Mouse (Mus musculus) heart, adult 2 months (tissue): ENCODE measurements around the gene Fam3c. TPM values are rescaled to one million over a fixed set of nuclear protein-coding genes. Genes with fewer than 3 reads are reported as not detected.
"Not testable (repeated sequence)": the region's sequence is repeated elsewhere in the genome, so short reads cannot be mapped to it uniquely, and the experiment has no call there.

Experiments used
- DNase-seq, 2 experiments: peaks; one replicate each; pipeline ENCODE4 v3.0.0; 2021
- H3K27ac ChIP-seq: fragments of 200-600 bp; 2 replicates; pipeline ENCODE4 v1.8.1; 2022
- H3K27me3 ChIP-seq: fragments of 200-500 bp; 2 replicates; pipeline ENCODE4 v1.6.1; 2012; ENCODE audit warnings: mild to moderate bottlenecking, low read length, inconsistent platforms, mixed read lengths; ENCODE audit not compliant: control insufficient read depth, insufficient read depth
- H3K36me3 ChIP-seq: fragments of 200-500 bp; 2 replicates; pipeline ENCODE4 v1.6.1; 2012; ENCODE audit warnings: low read length, inconsistent platforms; ENCODE audit not compliant: control insufficient read depth, insufficient read depth
- H3K4me1 ChIP-seq: fragments of 200-500 bp; 2 replicates; pipeline ENCODE4 v1.6.1; 2011; ENCODE audit warnings: low read length; ENCODE audit not compliant: control insufficient read depth, insufficient read depth
- H3K4me3 ChIP-seq: fragments of 200-600 bp; 2 replicates; pipeline ENCODE4 v1.8.1; 2022
- H3K79me2 ChIP-seq: fragments of 200-500 bp; replicated peaks from 2 replicates; pipeline ENCODE4 v1.6.1; 2012; ENCODE audit warnings: mild to moderate bottlenecking, inconsistent platforms, low read length, moderate library complexity, mixed read lengths; ENCODE audit not compliant: control insufficient read depth, insufficient read depth
- H3K9ac ChIP-seq: fragments of 200-500 bp; 2 replicates; pipeline ENCODE4 v1.6.1; 2012; ENCODE audit warnings: low read depth, mild to moderate bottlenecking, control low read depth, inconsistent platforms, low read length, mixed read lengths
- CTCF ChIP-seq: fragments of 200-600 bp; IDR thresholded peaks from 2 replicates; pipeline ENCODE4 v1.8.1; 2022; ENCODE audit warnings: antibody characterized with exemption, mild to moderate bottlenecking, moderate library complexity
- EP300 ChIP-seq: fragments of 200-500 bp; IDR thresholded peaks from 2 replicates; pipeline ENCODE4 v1.6.1; 2011; ENCODE audit warnings: low read depth, low read length, control low read depth; ENCODE audit not compliant: insufficient read depth
- POLR2A ChIP-seq: fragments of 200-500 bp; IDR thresholded peaks from 2 replicates; pipeline ENCODE4 v1.6.1; 2011; ENCODE audit warnings: mild to moderate bottlenecking, low read depth, low read length, control low read depth; ENCODE audit not compliant: insufficient read depth
- WGBS: fragments of 180-500 bp; shearing (Covaris S2); methylation state at CpG from one replicate; pipeline ENCODE4 v1.1.7; 2018; 5-methylcytosine and 5-hydroxymethylcytosine counted together
- intact Hi-C: fragments of 180-260 bp; cut with DNase I; formaldehyde crosslinking; loops from one replicate; pipeline ENCODE4 v1.15.1; 2025
- polyA plus RNA-seq: library from polyadenylated mRNA; depleted of rRNA; stranded (reverse); fragments of >200 nt; gene quantifications from 2 replicates; pipeline ENCODE4 v1.2.3, GENCODE M21; 2012; rRNA removed
- total RNA-seq, 2 experiments: library from RNA; stranded (reverse); gene quantifications; 2 replicates each; pipeline ENCODE4 v1.2.3; 2021

Gene Fam3c
- total and polyA plus RNA-seq, 3 experiments: 3.4 to 27.4 (median 27.3) TPM

DNA sequence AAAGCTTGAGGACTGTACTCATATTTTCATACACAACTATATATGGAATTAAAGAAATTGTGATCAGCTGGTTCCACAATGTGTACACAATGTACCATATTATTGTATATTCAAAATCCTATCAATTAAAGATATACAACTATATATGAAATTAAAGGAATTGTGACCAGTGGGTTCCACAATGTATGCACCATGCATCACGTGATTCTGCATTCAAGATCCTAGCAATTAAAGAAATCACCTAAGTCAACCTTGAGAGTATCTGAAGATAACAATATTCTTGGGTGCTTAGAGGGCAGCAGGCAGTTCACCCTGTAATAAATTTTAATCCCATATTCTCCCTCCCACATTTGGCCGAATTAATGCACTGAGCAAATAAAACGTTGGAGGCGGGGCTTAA is 90.0 kb downstream of the Fam3c start:
- Histone ChIP-seq H3K27ac (no peak overlapping the region), H3K27me3 (no peaks in the 10 kb centered on the region), H3K9ac (no peak overlapping the region), H3K4me3 (no peak overlapping the region), H3K36me3 (peaks cover 2% of the 10 kb centered on the region; the same call in 1 of the 2 replicates), H3K4me1 (peaks cover 1% of the 10 kb centered on the region), H3K79me2 (no peaks in the 10 kb centered on the region)
- intact Hi-C loops: no loop called here
- TF ChIP-seq CTCF: no peak
- TF ChIP-seq EP300: no peak
- no peak for TF ChIP-seq POLR2A
- DNase-seq: no peak
- 82% methylated on average over 4 of the region's 4 CpGs for WGBS

DNA sequence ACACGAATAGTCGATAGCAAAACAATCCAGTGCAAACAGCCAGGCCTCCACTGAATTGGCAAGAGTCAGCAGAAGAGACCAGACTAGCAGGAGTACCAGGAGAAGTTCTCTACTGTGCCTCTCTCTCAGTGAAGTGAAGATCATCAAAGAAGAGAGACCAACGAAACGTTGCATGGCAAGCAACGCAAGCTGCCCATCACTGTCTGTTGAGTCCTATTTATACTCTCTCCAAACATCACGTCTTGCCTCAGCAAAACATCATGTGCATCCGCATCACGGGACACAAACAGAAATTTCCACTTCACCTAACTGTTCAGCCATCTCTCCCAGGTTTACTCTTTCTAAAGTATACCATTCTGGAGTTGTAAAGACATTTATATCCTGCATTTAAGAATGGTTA is 91.9 kb downstream of the Fam3c start:
- H3K9ac ChIP-seq, H3K36me3 ChIP-seq, H3K4me1 ChIP-seq, H3K79me2 ChIP-seq, H3K27me3 ChIP-seq, DNase-seq, intact Hi-C loops, H3K27ac ChIP-seq, H3K4me3 ChIP-seq: not testable (repeated sequence)
- WGBS: 82% methylated on average over 8 of the region's 8 CpGs

DNA sequence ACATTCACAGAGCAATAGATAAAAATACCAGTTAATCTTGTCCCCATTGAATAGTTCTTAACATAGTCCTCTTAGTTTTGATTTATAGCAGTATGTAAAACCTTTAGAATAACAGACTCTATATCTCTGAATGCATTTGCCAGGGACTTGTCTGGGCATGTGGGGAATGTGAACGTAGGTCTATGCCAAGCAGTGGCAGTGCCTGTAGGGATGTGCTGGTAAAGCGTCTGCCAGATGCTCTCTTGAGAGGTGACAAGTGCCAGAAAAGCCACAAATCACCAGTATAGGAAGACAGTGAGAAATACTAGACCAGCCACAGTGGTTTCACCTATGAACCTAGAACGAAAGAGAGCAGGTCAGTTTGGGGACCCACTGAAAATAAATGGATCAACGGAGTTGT is 93.5 kb downstream of the Fam3c start:
- 62% methylated on average over 4 of the region's 4 CpGs for WGBS
- no peak overlapping the region for H3K27ac ChIP-seq
- intact Hi-C loops: no loop called here
- no peaks in the 10 kb centered on the region for H3K36me3 ChIP-seq
- no peak overlapping the region for H3K4me3 ChIP-seq
- H3K4me1 ChIP-seq: no peaks in the 10 kb centered on the region; the same call in 1 of the 2 replicates
- no peaks in the 10 kb centered on the region for H3K27me3 ChIP-seq
- no peaks in the 10 kb centered on the region for H3K79me2 ChIP-seq
- no peak overlapping the region for H3K9ac ChIP-seq
- TF ChIP-seq POLR2A (no peak), EP300 (no peak), CTCF (no peak)
- no peak for DNase-seq

DNA sequence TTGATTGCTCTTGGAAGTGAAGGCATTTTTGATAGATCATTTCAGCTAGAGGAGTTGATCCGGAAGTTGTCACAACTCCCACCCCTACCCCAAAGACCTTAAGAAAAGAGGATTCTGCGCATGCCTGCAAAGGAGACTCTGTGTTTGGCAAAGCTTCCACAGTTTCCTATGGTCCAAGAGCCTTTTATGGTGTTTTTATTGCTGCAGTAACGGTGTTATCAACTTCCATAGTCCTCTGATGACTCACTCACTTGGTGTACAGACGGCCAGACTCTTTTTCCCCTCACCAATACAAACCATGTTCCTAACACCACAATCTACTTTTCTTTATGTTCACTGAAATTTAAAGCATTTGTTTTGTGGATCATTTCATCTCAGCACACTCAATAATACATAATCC is 97.3 kb downstream of the Fam3c start:
- WGBS: 44% methylated on average over 4 of the region's 4 CpGs
- Histone ChIP-seq H3K4me3 (no peak overlapping the region), H3K27ac (no peak overlapping the region)

More for the DNA sequence above, 97.3 kb downstream of the Fam3c start:
- DNase-seq: no peak
- Histone ChIP-seq H3K4me1 (no peaks in the 10 kb centered on the region; the same call in 1 of the 2 replicates), H3K36me3 (no peaks in the 10 kb centered on the region), H3K79me2 (no peaks in the 10 kb centered on the region), H3K9ac (no peak overlapping the region), H3K27me3 (no peaks in the 10 kb centered on the region)
- intact Hi-C loops: no loop called here
- TF ChIP-seq CTCF: no peak

Other genes with a start within 250 kb of the Fam3c start
- under 1 TPM; 0.70 to 0.80 TPM for gene Wnt16, start 68.0 kb downstream of the Fam3c start, total RNA-seq
- 0.49 and 0.59 TPM in 2 replicates for gene Wnt16, start 68.0 kb downstream of the Fam3c start, polyA plus RNA-seq